Mouse (Mus musculus): ENCODE data around the gene Ifi35. TPM values are rescaled to one million over a fixed set of nuclear protein-coding genes. Genes with fewer than 3 reads are reported as not detected.
A peak's percentile ranks its signal among the peaks of the same experiment; 100 is the strongest.

The Ifi35 gene
- polyA plus RNA-seq (2014; fragmentation: Nextera tagmentation; extraction: Ambion mirVana), result 17.1 and 17.3 TPM in 2 replicates

GRCm38 (mm10) chr11:101448274-101448746, at the start of gene Ifi35:
Gene Ifi35, plus strand, starts transcription at chr11:101448407.
- Histone ChIP-seq H3K36me3 (ENCODE audit: control insufficient read depth, insufficient read depth, low read length) (peaks cover 27% of the 10 kb centered on the region), H3K4me1 (ENCODE audit: control insufficient read depth in 2 of 2, insufficient read depth in 2 of 2, low read length in 2 of 2) (peaks cover 2 to 19% of the 10 kb centered on the region in 2 experiments; a peak in 2 of 4 replicates), H3K27me3 (ENCODE audit: control insufficient read depth, insufficient read depth, low read length) (no peaks in the 10 kb centered on the region), H3K9ac (ENCODE audit: low read length) (peak within 1 kb of the TSS; percentile 69), H3K27ac (replicated peaks in 1 of 2; ENCODE audit: control insufficient read depth in 1 of 2, insufficient read depth in 1 of 2, low read depth in 2 of 2, low read length in 2 of 2) (peak within 1 kb of the TSS; percentile 64 to 76), H3K4me2 (ENCODE audit: low read length) (peak within 1 kb of the TSS; percentile 62), H3K9me3 (ENCODE audit: control insufficient read depth, low read length) (no peaks in the 10 kb centered on the region), H3K4me3 (ENCODE audit: control insufficient read depth in 1 of 2, insufficient read depth in 1 of 2, low read depth in 1 of 2, low read length in 2 of 2) (peak within 1 kb of the TSS; percentile 45 to 66)
- WGBS, result 15% methylated on average over 10 of the region's 10 CpGs
- ATAC-seq (ENCODE audit: insufficient number of reproducible peaks, insufficient read depth, low FRiP score, low read depth), result peak; percentile 25; the same call in 1 of the 2 replicates

GRCm38 (mm10) chr11:101415306-101415705, 32.9 kb upstream of the Ifi35 start:
- Histone ChIP-seq H3K27ac (replicated peaks in 1 of 2; ENCODE audit: control insufficient read depth in 1 of 2, insufficient read depth in 1 of 2, low read depth in 2 of 2, low read length in 2 of 2) (no peak overlapping the region), H3K27me3 (ENCODE audit: control insufficient read depth, insufficient read depth, low read length) (no peaks in the 10 kb centered on the region), H3K4me1 (ENCODE audit: control insufficient read depth in 2 of 2, insufficient read depth in 2 of 2, low read length in 2 of 2) (peaks cover 0 to 8% of the 10 kb centered on the region in 2 experiments; a peak in 2 of 4 replicates), H3K9me3 (ENCODE audit: control insufficient read depth, low read length) (no peaks in the 10 kb centered on the region), H3K4me2 (ENCODE audit: low read length) (no peak overlapping the region), H3K36me3 (ENCODE audit: control insufficient read depth, insufficient read depth, low read length) (peaks cover 40% of the 10 kb centered on the region), H3K9ac (ENCODE audit: low read length) (no peak overlapping the region), H3K4me3 (ENCODE audit: control insufficient read depth in 1 of 2, insufficient read depth in 1 of 2, low read depth in 1 of 2, low read length in 2 of 2) (no peak overlapping the region)
- WGBS, result 91% methylated on average over 2 of the region's 2 CpGs
- no peak for ATAC-seq (ENCODE audit: insufficient number of reproducible peaks, insufficient read depth, low FRiP score, low read depth)

DNA sequence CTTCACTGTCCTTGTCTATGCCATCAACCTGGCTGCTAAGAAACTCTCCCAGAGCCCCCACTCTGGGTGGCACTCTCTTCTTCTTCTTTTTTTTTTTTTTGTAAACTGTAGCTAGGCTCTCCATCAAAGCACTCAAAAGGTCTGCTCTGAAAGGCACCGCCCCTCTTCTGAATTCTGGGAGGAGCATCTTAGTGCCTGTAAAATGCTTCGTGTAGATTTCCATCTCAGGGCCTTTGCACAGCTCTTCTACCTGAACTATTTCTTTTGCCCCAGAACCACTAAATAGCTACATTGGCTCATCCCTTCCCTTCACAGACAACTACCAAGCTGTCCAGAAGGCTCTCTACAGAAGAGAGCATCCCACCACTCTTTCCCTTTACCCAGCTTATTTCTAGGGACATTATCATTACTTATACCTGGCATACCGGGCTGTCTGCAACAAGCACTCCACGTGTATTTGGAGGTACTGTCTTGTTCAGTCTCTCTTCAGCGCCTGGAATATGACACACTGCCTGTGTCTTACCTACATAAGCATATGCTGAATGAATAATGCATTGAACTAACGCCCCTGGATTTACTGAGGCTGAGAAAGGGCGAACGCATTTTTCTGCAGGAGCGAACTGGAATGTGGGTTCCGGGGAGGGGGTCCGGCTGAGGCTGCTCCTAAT, 31.6 kb upstream of the Ifi35 start:
- H3K9ac ChIP-seq (ENCODE audit: low read length), result peak overlapping the region; percentile 89
- H3K4me1 ChIP-seq (ENCODE audit: control insufficient read depth in 2 of 2, insufficient read depth in 2 of 2, low read length in 2 of 2), result peaks cover 0 to 8% of the 10 kb centered on the region in 2 experiments; a peak in 2 of 4 replicates
- no peak for ATAC-seq (ENCODE audit: insufficient number of reproducible peaks, insufficient read depth, low FRiP score, low read depth)
- peaks cover 38% of the 10 kb centered on the region for H3K36me3 ChIP-seq (ENCODE audit: control insufficient read depth, insufficient read depth, low read length)
- H3K4me2 ChIP-seq (ENCODE audit: low read length), result peak overlapping the region; percentile 81
- H3K27me3 ChIP-seq (ENCODE audit: control insufficient read depth, insufficient read depth, low read length), result no peaks in the 10 kb centered on the region
- peak overlapping the region; percentile 82 to 95 for H3K4me3 ChIP-seq (ENCODE audit: control insufficient read depth in 1 of 2, insufficient read depth in 1 of 2, low read depth in 1 of 2, low read length in 2 of 2)
- peak overlapping the region; percentile 33 to 50; a peak in 3 of 4 replicates for H3K27ac ChIP-seq (replicated peaks in 1 of 2; ENCODE audit: control insufficient read depth in 1 of 2, insufficient read depth in 1 of 2, low read depth in 2 of 2, low read length in 2 of 2)
- WGBS, result 2% methylated on average over 11 of the region's 11 CpGs
- H3K9me3 ChIP-seq (ENCODE audit: control insufficient read depth, low read length), result no peaks in the 10 kb centered on the region

DNA sequence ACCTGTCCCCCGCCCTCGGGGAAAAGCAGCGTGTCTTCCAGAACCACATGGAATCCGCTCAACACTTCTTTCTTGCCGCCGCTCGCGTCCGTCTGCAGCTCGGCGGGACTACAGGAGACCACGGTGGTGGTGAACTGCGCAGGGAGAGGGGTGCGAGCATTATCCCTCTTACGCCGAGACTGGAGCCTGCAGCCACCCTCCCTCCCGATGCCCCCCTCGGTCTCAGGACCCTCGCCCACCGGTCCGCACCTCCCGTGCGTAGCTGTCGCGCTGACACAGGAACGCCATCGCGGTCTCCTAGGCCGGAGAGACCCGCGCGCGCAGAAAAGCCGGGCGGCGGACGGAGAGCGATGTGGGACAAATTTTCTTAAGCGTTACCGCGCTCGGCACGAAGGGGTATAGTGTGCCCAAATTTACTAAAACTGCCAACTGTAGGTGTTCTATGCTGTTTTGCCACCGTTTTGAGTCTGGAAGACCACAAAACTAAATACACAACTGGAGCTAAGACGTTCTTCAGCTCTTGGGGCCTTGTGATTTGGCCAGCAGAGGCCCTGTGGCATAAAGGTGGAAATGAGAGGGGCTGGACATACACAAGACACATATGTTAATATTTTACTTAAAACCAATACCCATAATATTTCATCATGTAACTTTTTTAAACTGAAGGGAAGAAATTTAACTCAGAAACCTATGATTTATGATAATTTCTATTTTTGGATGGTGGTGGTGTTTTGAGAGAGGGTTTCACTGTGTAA, 30.9 kb upstream of the Ifi35 start, which contains the start of gene Aarsd1:
Gene Aarsd1, minus strand, starts transcription at position 515 of the 755 bp plus-strand sequence.
- H3K27ac ChIP-seq (replicated peaks in 1 of 2; ENCODE audit: control insufficient read depth in 1 of 2, insufficient read depth in 1 of 2, low read depth in 2 of 2, low read length in 2 of 2), result peak within 1 kb of the TSS; percentile 33 to 50; a peak in 3 of 4 replicates
- peaks cover 36% of the 10 kb centered on the region for H3K36me3 ChIP-seq (ENCODE audit: control insufficient read depth, insufficient read depth, low read length)
- peak within 1 kb of the TSS; percentile 89 for H3K9ac ChIP-seq (ENCODE audit: low read length)
- ATAC-seq (ENCODE audit: insufficient number of reproducible peaks, insufficient read depth, low FRiP score, low read depth), result peak; percentile 34
- WGBS, result under 1% methylated on average over 45 of the region's 45 CpGs
- no peaks in the 10 kb centered on the region for H3K9me3 ChIP-seq (ENCODE audit: control insufficient read depth, low read length)
- peak within 1 kb of the TSS; percentile 82 to 95 for H3K4me3 ChIP-seq (ENCODE audit: control insufficient read depth in 1 of 2, insufficient read depth in 1 of 2, low read depth in 1 of 2, low read length in 2 of 2)
- H3K4me1 ChIP-seq (ENCODE audit: control insufficient read depth in 2 of 2, insufficient read depth in 2 of 2, low read length in 2 of 2), result peaks cover 0 to 8% of the 10 kb centered on the region in 2 experiments; a peak in 2 of 4 replicates
- H3K4me2 ChIP-seq (ENCODE audit: low read length), result peak within 1 kb of the TSS; percentile 81
- H3K27me3 ChIP-seq (ENCODE audit: control insufficient read depth, insufficient read depth, low read length), result no peaks in the 10 kb centered on the region

DNA sequence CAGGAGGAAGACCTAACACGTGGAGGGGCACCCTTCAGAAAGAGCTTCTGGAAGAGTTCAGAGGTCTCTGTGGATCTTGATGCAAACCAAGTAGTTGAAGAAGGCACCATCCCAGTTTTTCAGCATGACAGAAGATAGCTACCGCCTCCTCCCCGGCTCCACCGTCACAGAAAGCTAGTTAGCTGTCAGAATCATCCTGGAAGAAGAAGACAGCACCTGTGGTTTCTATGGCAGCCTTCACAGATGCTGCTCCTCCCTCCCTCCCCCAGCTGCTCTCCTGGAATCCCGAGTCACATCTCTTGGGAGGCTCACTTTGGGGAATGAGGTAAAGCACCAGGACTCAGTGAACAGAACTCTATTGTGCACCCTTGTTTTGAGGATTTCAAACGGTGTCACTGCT, 29.2 kb upstream of the Ifi35 start:
- peaks cover 0 to 14% of the 10 kb centered on the region in 2 experiments; a peak in 2 of 4 replicates for H3K4me1 ChIP-seq (ENCODE audit: control insufficient read depth in 2 of 2, insufficient read depth in 2 of 2, low read length in 2 of 2)
- WGBS, result 59% methylated on average over 6 of the region's 6 CpGs
- ATAC-seq (ENCODE audit: insufficient number of reproducible peaks, insufficient read depth, low FRiP score, low read depth), result no peak
- H3K4me3 ChIP-seq (ENCODE audit: control insufficient read depth in 1 of 2, insufficient read depth in 1 of 2, low read depth in 1 of 2, low read length in 2 of 2), result no peak overlapping the region
- H3K27me3 ChIP-seq (ENCODE audit: control insufficient read depth, insufficient read depth, low read length), result no peaks in the 10 kb centered on the region
- H3K9ac ChIP-seq (ENCODE audit: low read length), result no peak overlapping the region
- H3K4me2 ChIP-seq (ENCODE audit: low read length), result no peak overlapping the region
- no peaks in the 10 kb centered on the region for H3K9me3 ChIP-seq (ENCODE audit: control insufficient read depth, low read length)
- H3K36me3 ChIP-seq (ENCODE audit: control insufficient read depth, insufficient read depth, low read length), result peaks cover 22% of the 10 kb centered on the region
- no peak overlapping the region for H3K27ac ChIP-seq (replicated peaks in 1 of 2; ENCODE audit: control insufficient read depth in 1 of 2, insufficient read depth in 1 of 2, low read depth in 2 of 2, low read length in 2 of 2)

- peaks cover 21% of the 10 kb centered on the region for H3K36me3 ChIP-seq (ENCODE audit: control insufficient read depth, insufficient read depth, low read length)
- ATAC-seq (ENCODE audit: insufficient number of reproducible peaks, insufficient read depth, low FRiP score, low read depth), result no peak
- WGBS, result 36% methylated on average over 3 of the region's 3 CpGs
- no peaks in the 10 kb centered on the region for H3K27me3 ChIP-seq (ENCODE audit: control insufficient read depth, insufficient read depth, low read length)
- peaks cover 0 to 14% of the 10 kb centered on the region in 2 experiments; a peak in 2 of 4 replicates for H3K4me1 ChIP-seq (ENCODE audit: control insufficient read depth in 2 of 2, insufficient read depth in 2 of 2, low read length in 2 of 2)
- no peak overlapping the region for H3K4me2 ChIP-seq (ENCODE audit: low read length)
- no peak overlapping the region for H3K4me3 ChIP-seq (ENCODE audit: control insufficient read depth in 1 of 2, insufficient read depth in 1 of 2, low read depth in 1 of 2, low read length in 2 of 2)
- H3K9ac ChIP-seq (ENCODE audit: low read length), result no peak overlapping the region
- H3K27ac ChIP-seq (replicated peaks in 1 of 2; ENCODE audit: control insufficient read depth in 1 of 2, insufficient read depth in 1 of 2, low read depth in 2 of 2, low read length in 2 of 2), result no peak overlapping the region
- no peaks in the 10 kb centered on the region for H3K9me3 ChIP-seq (ENCODE audit: control insufficient read depth, low read length)
Measured at GRCm38 (mm10) chr11:101419610-101420009, 28.6 kb upstream of the Ifi35 start.

DNA sequence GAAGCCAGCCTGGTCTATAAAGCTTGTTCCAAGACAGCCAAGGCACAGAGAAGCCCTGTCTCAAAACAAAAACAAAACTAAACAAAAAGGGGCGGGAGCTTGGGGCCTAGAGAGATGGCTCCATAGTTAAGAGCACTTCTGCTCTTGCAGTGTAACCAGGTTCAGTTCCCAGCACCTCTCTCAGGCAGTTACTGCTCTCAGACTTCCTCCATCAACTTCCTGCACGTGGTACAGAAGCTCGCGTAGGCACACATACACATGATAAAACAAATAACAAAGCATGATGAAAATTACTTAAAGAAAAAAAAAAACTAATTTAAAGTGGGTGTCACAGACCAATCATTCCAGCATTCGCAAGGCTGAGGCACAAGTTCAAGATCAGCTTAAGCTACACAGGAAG, 28.1 kb upstream of the Ifi35 start:
- 86% methylated on average over 5 of the region's 5 CpGs for WGBS
- Histone ChIP-seq H3K9me3 (ENCODE audit: control insufficient read depth, low read length) (no peaks in the 10 kb centered on the region), H3K9ac (ENCODE audit: low read length) (no peak overlapping the region), H3K4me1 (ENCODE audit: control insufficient read depth in 2 of 2, insufficient read depth in 2 of 2, low read length in 2 of 2) (peaks cover 0 to 14% of the 10 kb centered on the region in 2 experiments; a peak in 2 of 4 replicates), H3K27ac (replicated peaks in 1 of 2; ENCODE audit: control insufficient read depth in 1 of 2, insufficient read depth in 1 of 2, low read depth in 2 of 2, low read length in 2 of 2) (no peak overlapping the region), H3K4me3 (ENCODE audit: control insufficient read depth in 1 of 2, insufficient read depth in 1 of 2, low read depth in 1 of 2, low read length in 2 of 2) (no peak overlapping the region), H3K27me3 (ENCODE audit: control insufficient read depth, insufficient read depth, low read length) (no peaks in the 10 kb centered on the region), H3K36me3 (ENCODE audit: control insufficient read depth, insufficient read depth, low read length) (peaks cover 21% of the 10 kb centered on the region), H3K4me2 (ENCODE audit: low read length) (no peak overlapping the region)
- no peak for ATAC-seq (ENCODE audit: insufficient number of reproducible peaks, insufficient read depth, low FRiP score, low read depth)
